Mouse (Mus musculus): ENCODE measurements around the gene Gm18596. TPM values are rescaled to one million over a fixed set of nuclear protein-coding genes. Genes with fewer than 3 reads are reported as not detected.
A peak's percentile ranks its signal among the peaks of the same experiment; 100 is the strongest.
"Not testable (repeated sequence)": the region's sequence is repeated elsewhere in the genome, so short reads cannot be mapped to it uniquely, and the experiment has no call there.

The Gm18596 gene
- polyA plus RNA-seq, 1 experiment from 2014 or later, result not detected

DNA sequence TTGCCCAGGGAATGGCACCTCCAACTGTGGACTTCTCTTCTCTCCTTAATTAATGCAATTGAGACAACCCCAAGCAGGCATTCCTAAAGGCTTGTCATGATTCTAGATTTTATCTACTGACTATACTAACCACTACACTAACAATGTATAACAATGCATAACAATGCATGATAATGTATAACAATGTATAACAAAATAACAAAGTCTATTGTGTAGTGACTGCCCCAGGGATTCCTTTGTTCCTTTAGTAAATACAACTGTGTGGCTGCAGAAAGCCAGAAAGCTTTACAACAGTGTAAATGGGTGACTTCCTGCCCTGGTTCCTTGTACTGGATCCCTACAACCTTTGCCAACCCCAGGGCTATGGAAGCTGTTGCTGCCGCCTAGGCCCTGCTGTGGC lies 6.5 kb downstream of the Gm18596 start:
- Histone ChIP-seq H3K36me3 (ENCODE audit: inconsistent target) (no peaks in the 10 kb centered on the region), H3K4me3 (ENCODE audit: inconsistent target) (no peak overlapping the region), H3K79me2 (ENCODE audit: inconsistent target) (no peaks in the 10 kb centered on the region), H3K27ac (no peak overlapping the region)
- 100% methylated on average over 1 of the region's 1 CpGs for WGBS (ENCODE audit: missing documents)

GRCm38 (mm10) chr10:77729241-77729640 lies 13.2 kb downstream of the Gm18596 start:
- no peaks in the 10 kb centered on the region for H3K79me2 ChIP-seq (ENCODE audit: inconsistent target)
- WGBS (ENCODE audit: missing documents), result 69% methylated on average over 4 of the region's 4 CpGs

DNA sequence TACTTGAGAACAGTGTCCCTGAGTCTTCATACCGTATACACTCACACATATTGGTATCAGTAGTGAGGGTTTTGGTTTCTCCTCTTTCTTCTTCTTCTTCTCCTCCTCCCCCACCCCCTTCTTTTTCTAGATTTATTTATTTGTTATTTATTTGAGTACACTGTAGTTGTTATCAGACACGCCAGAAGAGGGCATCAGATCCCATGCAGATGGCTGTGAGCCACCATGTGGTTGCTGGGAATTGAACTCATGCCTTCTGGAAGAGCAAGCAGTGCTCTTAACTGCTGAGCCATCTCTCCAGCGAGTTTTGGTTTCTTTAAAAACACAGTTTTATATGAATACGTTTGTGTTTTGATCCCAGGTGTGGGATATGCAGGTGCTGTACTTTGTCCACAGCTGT lies 14.2 kb downstream of the Gm18596 start:
- no peak overlapping the region for H3K27ac ChIP-seq
- H3K36me3 ChIP-seq (ENCODE audit: inconsistent target), result no peaks in the 10 kb centered on the region
- H3K4me3 ChIP-seq (ENCODE audit: inconsistent target), result no peak overlapping the region
- 83% methylated on average over 4 of the region's 4 CpGs for WGBS (ENCODE audit: missing documents)
- no peaks in the 10 kb centered on the region for H3K79me2 ChIP-seq (ENCODE audit: inconsistent target)

More at GRCm38 (mm10) chr10:77729241-77729640, 13.2 kb downstream of the Gm18596 start:
- Histone ChIP-seq H3K36me3 (ENCODE audit: inconsistent target) (no peaks in the 10 kb centered on the region), H3K4me3 (ENCODE audit: inconsistent target) (no peak overlapping the region), H3K27ac (no peak overlapping the region)

DNA sequence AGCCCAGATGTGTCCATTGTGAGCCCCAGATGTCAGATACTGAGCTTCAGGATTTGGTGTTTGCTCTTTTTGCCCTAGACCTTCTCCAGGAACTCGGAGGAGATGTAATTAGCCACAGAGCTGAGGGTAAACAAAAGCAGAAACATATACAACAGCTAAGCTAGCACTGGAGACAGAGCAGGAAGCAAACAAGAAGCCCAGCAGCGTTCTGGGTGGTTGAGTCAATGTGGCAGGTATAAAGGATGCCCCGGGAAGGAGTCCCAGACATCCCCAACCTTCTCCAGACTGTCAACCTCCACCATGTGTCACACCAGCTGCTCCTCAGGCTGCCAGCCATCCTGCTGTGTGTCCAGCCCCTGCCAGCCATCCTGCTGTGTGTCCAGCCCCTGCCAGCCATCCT lies 16.3 kb downstream of the Gm18596 start, which contains the start of gene Gm10100:
Gene Gm10100, plus strand, starts transcription at position 301 of the 400 bp plus-strand sequence.
- Histone ChIP-seq H3K4me3 (ENCODE audit: inconsistent target) (no peak within 1 kb of the TSS), H3K27ac (no peak within 1 kb of the TSS), H3K36me3 (ENCODE audit: inconsistent target) (no peaks in the 10 kb centered on the region), H3K79me2 (ENCODE audit: inconsistent target) (no peaks in the 10 kb centered on the region)
- 23% methylated on average over 3 of the region's 3 CpGs for WGBS (ENCODE audit: missing documents)

DNA sequence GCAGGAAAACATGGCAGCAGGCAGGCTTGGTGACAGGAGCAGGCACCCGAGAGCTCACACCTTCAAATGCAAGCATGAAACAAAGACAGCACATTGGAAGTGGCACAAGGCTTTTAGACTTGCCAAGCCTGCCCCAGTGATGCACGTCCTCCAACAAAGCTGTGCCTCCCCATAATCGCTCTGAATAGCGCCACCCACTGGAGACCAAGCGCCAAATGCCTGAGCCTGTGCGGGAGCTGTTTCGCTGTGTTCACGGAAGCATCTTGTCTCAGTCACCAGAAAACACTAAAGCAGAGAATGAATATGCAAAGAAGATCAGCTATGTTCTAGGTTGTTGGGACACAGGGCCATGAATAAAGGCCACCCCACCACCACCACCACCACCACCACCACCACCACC lies 17.6 kb downstream of the Gm18596 start:
- no peak overlapping the region for H3K27ac ChIP-seq
- no peak overlapping the region for H3K4me3 ChIP-seq (ENCODE audit: inconsistent target)
- H3K36me3 ChIP-seq (ENCODE audit: inconsistent target), result no peaks in the 10 kb centered on the region
- 77% methylated on average over 8 of the region's 8 CpGs for WGBS (ENCODE audit: missing documents)
- no peaks in the 10 kb centered on the region for H3K79me2 ChIP-seq (ENCODE audit: inconsistent target)

DNA sequence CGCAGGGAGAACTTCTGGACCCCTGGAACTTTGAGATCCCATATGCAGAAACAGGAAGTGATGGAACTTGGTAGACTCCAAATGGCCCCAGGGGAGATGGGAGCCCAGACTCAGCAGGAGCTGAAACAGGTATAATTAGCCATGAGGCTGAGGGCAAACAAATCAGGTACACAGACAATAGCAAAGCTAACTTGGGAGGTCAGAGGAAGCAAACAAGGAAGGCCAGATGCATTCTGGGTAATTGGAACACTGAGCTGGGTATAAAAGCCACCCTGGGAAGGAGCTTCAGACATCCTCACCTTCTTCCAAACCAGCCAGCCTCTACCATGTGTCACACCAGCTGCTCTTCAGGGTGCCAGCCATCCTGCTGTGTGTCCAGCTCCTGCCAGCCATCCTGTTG lies 22.1 kb downstream of the Gm18596 start, which contains the start of gene Krtap12-1:
Gene Krtap12-1, plus strand, starts transcription at position 301 of the 400 bp plus-strand sequence.
- H3K36me3 ChIP-seq (ENCODE audit: inconsistent target); H3K4me3 ChIP-seq (ENCODE audit: inconsistent target): not testable (repeated sequence)

DNA sequence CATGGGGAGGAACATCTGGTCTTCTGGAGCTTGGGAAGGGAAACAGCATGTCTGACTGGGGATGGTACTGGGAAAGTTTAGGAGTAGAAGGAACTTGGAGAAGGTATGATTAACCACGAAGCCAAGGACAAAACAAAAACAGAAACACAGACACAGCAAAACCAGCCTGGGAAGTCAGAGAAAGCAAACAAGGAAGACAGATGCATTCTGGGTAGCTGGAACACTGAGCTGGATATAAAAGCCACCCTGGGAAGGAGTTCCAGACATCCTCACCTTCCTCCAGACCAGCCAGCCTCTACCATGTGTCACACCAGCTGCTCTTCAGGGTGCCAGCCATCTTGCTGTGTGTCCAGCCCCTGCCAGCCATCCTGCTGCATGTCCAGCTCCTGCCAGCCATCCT lies 26.9 kb downstream of the Gm18596 start, which contains the start of gene Gm10142:
Gene Gm10142, plus strand, starts transcription at position 301 of the 400 bp plus-strand sequence.
- H3K4me3 ChIP-seq (ENCODE audit: inconsistent target), result no peak within 1 kb of the TSS
- no peaks in the 10 kb centered on the region for H3K36me3 ChIP-seq (ENCODE audit: inconsistent target)
- H3K27ac ChIP-seq, result no peak within 1 kb of the TSS
- 77% methylated on average over 1 of the region's 1 CpGs for WGBS (ENCODE audit: missing documents)
- H3K79me2 ChIP-seq (ENCODE audit: inconsistent target), result no peaks in the 10 kb centered on the region

More for the DNA sequence above, 22.1 kb downstream of the Gm18596 start, which contains the start of gene Krtap12-1:
- WGBS (ENCODE audit: missing documents), result 91% methylated on average over 1 of the region's 1 CpGs
- not testable (repeated sequence) for H3K27ac ChIP-seq; H3K79me2 ChIP-seq (ENCODE audit: inconsistent target)

DNA sequence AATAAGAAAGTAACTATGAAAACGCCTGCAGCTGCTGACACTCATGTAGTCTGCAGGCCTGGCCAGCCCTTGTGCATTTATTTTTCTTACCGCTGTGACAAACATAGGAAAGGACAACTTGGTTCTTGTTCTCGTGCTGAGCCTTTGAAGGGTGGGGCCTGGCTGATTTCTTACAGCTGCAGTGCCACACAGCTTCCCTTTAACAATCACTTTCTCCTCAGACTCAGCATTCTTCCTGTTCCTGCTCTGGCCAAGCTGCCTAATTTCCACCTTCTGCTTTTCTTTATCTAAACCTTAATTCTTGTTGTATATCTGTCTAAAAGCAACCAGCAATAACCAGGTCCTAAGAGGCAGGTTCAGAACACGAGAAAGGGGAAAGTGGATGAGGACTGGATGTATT lies 28.7 kb downstream of the Gm18596 start:
- H3K4me3 ChIP-seq (ENCODE audit: inconsistent target), result no peak overlapping the region
- peak overlapping the region; percentile 31 for H3K27ac ChIP-seq
- H3K79me2 ChIP-seq (ENCODE audit: inconsistent target), result no peaks in the 10 kb centered on the region
- 16% methylated on average over 4 of the region's 4 CpGs for WGBS (ENCODE audit: missing documents)
- H3K36me3 ChIP-seq (ENCODE audit: inconsistent target), result no peaks in the 10 kb centered on the region

DNA sequence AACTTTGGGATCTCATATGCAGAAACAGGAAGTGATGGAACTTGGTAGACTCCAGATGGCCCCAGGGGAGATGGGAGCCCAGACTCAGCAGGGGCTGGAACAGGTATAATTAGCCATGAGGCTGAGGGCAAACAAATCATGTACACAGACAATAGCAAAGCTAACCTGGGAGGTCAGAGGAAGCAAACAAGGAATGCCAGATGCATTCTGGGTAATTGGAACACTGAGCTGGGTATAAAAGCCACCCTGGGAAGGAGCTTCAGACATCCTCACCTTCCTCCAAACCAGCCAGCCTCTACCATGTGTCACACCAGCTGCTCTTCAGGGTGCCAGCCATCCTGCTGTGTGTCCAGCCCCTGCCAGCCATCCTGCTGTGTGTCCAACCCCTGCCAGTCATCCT lies 31.3 kb downstream of the Gm18596 start, which contains the start of gene Gm10024:
Gene Gm10024, plus strand, starts transcription at position 301 of the 400 bp plus-strand sequence.
- H3K79me2 ChIP-seq (ENCODE audit: inconsistent target); H3K27ac ChIP-seq; H3K4me3 ChIP-seq (ENCODE audit: inconsistent target); H3K36me3 ChIP-seq (ENCODE audit: inconsistent target): not testable (repeated sequence)

- no peak overlapping the region for H3K27ac ChIP-seq
- H3K4me3 ChIP-seq (ENCODE audit: inconsistent target), result no peak overlapping the region
- WGBS (ENCODE audit: missing documents), result 91% methylated on average over 3 of the region's 3 CpGs
- no peaks in the 10 kb centered on the region for H3K36me3 ChIP-seq (ENCODE audit: inconsistent target)
- H3K79me2 ChIP-seq (ENCODE audit: inconsistent target), result no peaks in the 10 kb centered on the region
These were observed 32.6 kb downstream of the Gm18596 start for GRCm38 (mm10) chr10:77709831-77710230.

DNA sequence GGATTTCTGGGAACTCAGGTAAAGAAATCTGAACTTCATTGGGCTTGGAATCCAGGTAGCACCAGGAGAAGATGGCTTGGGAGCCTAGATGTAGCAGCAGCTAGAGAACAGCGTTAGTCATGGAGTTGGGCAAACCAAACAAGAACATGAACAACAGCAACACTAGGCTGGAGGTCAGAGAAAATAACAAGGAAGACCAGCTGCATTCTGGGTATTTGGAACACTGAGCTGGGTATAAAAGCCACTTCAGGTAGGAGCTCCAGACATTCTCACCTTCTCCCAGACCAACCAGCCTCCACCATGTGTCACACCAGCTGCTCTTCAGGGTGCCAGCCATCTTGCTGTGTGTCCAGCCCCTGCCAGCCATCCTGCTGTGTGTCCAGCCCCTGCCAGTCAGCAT lies 36.1 kb downstream of the Gm18596 start, which contains the start of gene Gm10272:
Gene Gm10272, plus strand, starts transcription at position 301 of the 400 bp plus-strand sequence.
- Histone ChIP-seq H3K36me3 (ENCODE audit: inconsistent target) (no peaks in the 10 kb centered on the region), H3K27ac (no peak within 1 kb of the TSS), H3K4me3 (ENCODE audit: inconsistent target) (no peak within 1 kb of the TSS), H3K79me2 (ENCODE audit: inconsistent target) (no peaks in the 10 kb centered on the region)
- 100% methylated on average over 1 of the region's 1 CpGs for WGBS (ENCODE audit: missing documents)

- 52% methylated on average over 4 of the region's 4 CpGs for WGBS (ENCODE audit: missing documents)
- Histone ChIP-seq H3K27ac (no peak within 1 kb of the TSS), H3K79me2 (ENCODE audit: inconsistent target) (no peaks in the 10 kb centered on the region), H3K36me3 (ENCODE audit: inconsistent target) (no peaks in the 10 kb centered on the region), H3K4me3 (ENCODE audit: inconsistent target) (no peak within 1 kb of the TSS)
These were observed 45.3 kb downstream of the Gm18596 start, which contains the start of gene Gm9508 for GRCm38 (mm10) chr10:77697133-77697532. Gm9508 (minus strand) TSS chr10:77697233.

Other genes with a start within 250 kb of the Gm18596 start
- gene Fam207a, start 226.9 kb downstream of the Gm18596 start, polyA plus RNA-seq (2018), result 16.8 to 38.8 TPM (median 21.1 TPM) in 3 replicates
- gene Itgb2, start 212.4 kb downstream of the Gm18596 start, polyA plus RNA-seq (2018), result 418 to 531 TPM (median 505 TPM) in 3 replicates
- 99.5 to 103 TPM (median 102 TPM) in 3 replicates for gene Pttg1ip, start 160.9 kb downstream of the Gm18596 start, polyA plus RNA-seq (2018)
- gene Sumo3, start 136.5 kb downstream of the Gm18596 start, polyA plus RNA-seq (2018), result 105 to 245 TPM (median 141 TPM) in 3 replicates
- 3.3 TPM in 1 of 3 replicates, not detected in the others for gene Gm49325, start 136.4 kb downstream of the Gm18596 start, polyA plus RNA-seq (2018)
- gene Ube2g2, start 120.4 kb downstream of the Gm18596 start, polyA plus RNA-seq (2018), result 50.6 to 63.6 TPM (median 52.1 TPM) in 3 replicates
- not detected in 3 replicates for gene Tspear, start 56.1 kb downstream of the Gm18596 start, polyA plus RNA-seq (2018)
- not detected in 3 replicates for gene Gm19402, start 51.9 kb downstream of the Gm18596 start, polyA plus RNA-seq (2018)
- not detected in 3 replicates for gene Gm9508, start 45.4 kb downstream of the Gm18596 start, polyA plus RNA-seq (2018)
- not detected in 3 replicates for gene Gm10272, start 36.0 kb downstream of the Gm18596 start, polyA plus RNA-seq (2018)
- not detected in 3 replicates for gene Gm10024, start 31.2 kb downstream of the Gm18596 start, polyA plus RNA-seq (2018)
- gene Gm10142, start 26.8 kb downstream of the Gm18596 start, polyA plus RNA-seq (2018), result not detected in 3 replicates
- not detected in 3 replicates for gene Krtap12-1, start 22.0 kb downstream of the Gm18596 start, polyA plus RNA-seq (2018)
- not detected in 3 replicates for gene Gm10100, start 16.2 kb downstream of the Gm18596 start, polyA plus RNA-seq (2018)
- not detected in 3 replicates for gene Gm9736, start 8.7 kb upstream of the Gm18596 start, polyA plus RNA-seq (2018)
- not detected in 3 replicates for gene Gm3233, start 17.0 kb upstream of the Gm18596 start, polyA plus RNA-seq (2018)
- gene Gm3238, start 28.7 kb upstream of the Gm18596 start, polyA plus RNA-seq (2018), result not detected in 3 replicates
- gene Gm7138, start 34.3 kb upstream of the Gm18596 start, polyA plus RNA-seq (2018), result not detected in 3 replicates
- not detected in 3 replicates for gene Gm3250, start 39.9 kb upstream of the Gm18596 start, polyA plus RNA-seq (2018)
- gene Gm7137, start 45.6 kb upstream of the Gm18596 start, polyA plus RNA-seq (2018), result not detected in 3 replicates
- gene Gm9639, start 52.4 kb upstream of the Gm18596 start, polyA plus RNA-seq (2018), result not detected in 3 replicates
- gene Gm19668, start 56.5 kb upstream of the Gm18596 start, polyA plus RNA-seq (2018), result not detected in 3 replicates
- not detected in 3 replicates for gene Gm9507, start 69.2 kb upstream of the Gm18596 start, polyA plus RNA-seq (2018)
- gene Gm2696, start 72.0 kb upstream of the Gm18596 start, polyA plus RNA-seq (2018), result not detected in 3 replicates
- gene Krtap10-4, start 84.5 kb upstream of the Gm18596 start, polyA plus RNA-seq (2018), result not detected in 3 replicates
- not detected in 3 replicates for gene Krtap10-10, start 93.3 kb upstream of the Gm18596 start, polyA plus RNA-seq (2018)
- not detected in 3 replicates for gene Gm36176, start 104.2 kb upstream of the Gm18596 start, polyA plus RNA-seq (2018)
- gene Gm10318, start 110.2 kb upstream of the Gm18596 start, polyA plus RNA-seq (2018), result not detected in 3 replicates
- gene Gm3285, start 119.3 kb upstream of the Gm18596 start, polyA plus RNA-seq (2018), result not detected in 3 replicates
- 0.09 TPM in 1 of 3 replicates, not detected in the others for gene Lrrc3, start 159.9 kb upstream of the Gm18596 start, polyA plus RNA-seq (2018)
- 2.6 to 5.5 TPM (median 4.7 TPM) in 3 replicates for gene Trpm2, start 227.9 kb upstream of the Gm18596 start, polyA plus RNA-seq (2018)
- gene 1810043G02Rik, start 235.9 kb upstream of the Gm18596 start, polyA plus RNA-seq (2018), result 9.8 to 15.6 TPM (median 10.6 TPM) in 3 replicates